Mouse (Mus musculus): ENCODE data around the gene Dnajb14. TPM values are rescaled to one million over a fixed set of nuclear protein-coding genes. Genes with fewer than 3 reads are reported as not detected.
A peak's percentile ranks its signal among the peaks of the same experiment; 100 is the strongest.

Dnajb14 gene
- total and polyA plus RNA-seq, 3 experiments = 2.8 to 7.0 (median 4.4) TPM

DNA sequence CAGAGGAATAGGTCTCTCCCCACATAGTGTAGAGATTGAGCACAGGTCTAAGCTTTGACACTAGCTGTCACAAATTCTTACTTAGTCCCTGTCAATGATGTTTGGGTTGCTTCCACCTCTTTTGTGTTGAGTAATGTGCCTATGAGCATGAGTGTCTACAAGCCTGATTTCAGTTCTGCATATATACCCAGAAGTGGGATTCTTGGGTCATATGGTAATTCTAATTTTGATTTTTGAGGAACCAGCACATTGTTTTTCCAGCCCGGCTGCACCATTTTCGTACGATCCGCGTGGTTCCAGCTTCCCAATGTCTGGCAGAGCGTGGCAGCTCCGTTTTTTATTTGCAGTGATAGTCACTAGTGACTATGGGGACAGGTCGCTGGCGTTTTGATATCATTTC lies 1.9 kb downstream of the Dnajb14 start:
- in situ Hi-C loops (cut with MboI; ENCODE audit: low pct_ligation_motif_present, low pct_unique_long_range_greater_than_20kb, low sequenced_read_pairs) = loop anchor here (5.0 to 10.0 kb wide), 2 partner anchors 48 to 275 kb away; partner anchors contain the start of genes Lamtor3, Mttp and Trmt10a
- no peak for DNase-seq (ENCODE audit: extremely low read depth)
- no peak overlapping the region for H3K4me3 ChIP-seq (replicated peaks in 1 of 3; ENCODE audit: low read depth in 2 of 3, low read length in 2 of 3, poor library complexity in 1 of 3)
- no peaks in the 10 kb centered on the region for H3K27me3 ChIP-seq (replicated peaks)
- H3K4me1 ChIP-seq (ENCODE audit: control insufficient read depth in 1 of 2, insufficient read depth in 2 of 2) = peaks cover 5 to 31% of the 10 kb centered on the region in 2 experiments
- H3K36me3 ChIP-seq (replicated peaks in 1 of 2; ENCODE audit: control insufficient read depth in 1 of 2, insufficient read depth in 1 of 2, low read length in 1 of 2) = peaks cover 10 to 28% of the 10 kb centered on the region in 2 experiments
- H3K9me3 ChIP-seq (replicated peaks; ENCODE audit: low read length) = no peaks in the 10 kb centered on the region
- H3K9ac ChIP-seq (ENCODE audit: insufficient read depth, low read depth) = peak overlapping the region; percentile 93; the same call in 1 of the 2 replicates
- no peak overlapping the region for H3K27ac ChIP-seq (ENCODE audit: insufficient read depth, low read depth)
- dilution Hi-C loops (cut with MboI; ENCODE audit: extremely low pct_ligation_motif_present, extremely low pct_unique_long_range_greater_than_20kb, low sequenced_read_pairs) = no loop called here
- TF ChIP-seq ZMIZ1 (IDR thresholded peaks at IDR 0.05; ENCODE audit: low read depth, low read length) (no peak), IRF4 (IDR thresholded peaks at IDR 0.05; ENCODE audit: low read depth, low read length) (no peak), USF2 (conservative IDR thresholded peaks at IDR 0.05; ENCODE audit: low read depth, low read length) (no peak), EP300 (IDR thresholded peaks at IDR 0.05; ENCODE audit: low read length) (0 out of 2 replicates have a peak, but pooled peaks have one; percentile 20), JUND (conservative IDR thresholded peaks at IDR 0.05; ENCODE audit: low read depth, low read length) (no peak), E2F4 (IDR thresholded peaks at IDR 0.05; ENCODE audit: insufficient replicate concordance, low read depth, low read length) (no peak), CHD1 (IDR thresholded peaks at IDR 0.05; ENCODE audit: low read depth, low read length) (no peak), BHLHE40 (IDR thresholded peaks at IDR 0.05; ENCODE audit: low read depth, low read length) (no peak)
- H3K4me2 ChIP-seq (ENCODE audit: insufficient read depth, low read depth, poor library complexity, severe bottlenecking) = peak overlapping the region; percentile 24; the same call in 1 of the 2 replicates
- peaks cover 45% of the 10 kb centered on the region for H3K79me2 ChIP-seq (replicated peaks; ENCODE audit: control insufficient read depth, extremely low read depth, insufficient read depth, poor library complexity, severe bottlenecking)

DNA sequence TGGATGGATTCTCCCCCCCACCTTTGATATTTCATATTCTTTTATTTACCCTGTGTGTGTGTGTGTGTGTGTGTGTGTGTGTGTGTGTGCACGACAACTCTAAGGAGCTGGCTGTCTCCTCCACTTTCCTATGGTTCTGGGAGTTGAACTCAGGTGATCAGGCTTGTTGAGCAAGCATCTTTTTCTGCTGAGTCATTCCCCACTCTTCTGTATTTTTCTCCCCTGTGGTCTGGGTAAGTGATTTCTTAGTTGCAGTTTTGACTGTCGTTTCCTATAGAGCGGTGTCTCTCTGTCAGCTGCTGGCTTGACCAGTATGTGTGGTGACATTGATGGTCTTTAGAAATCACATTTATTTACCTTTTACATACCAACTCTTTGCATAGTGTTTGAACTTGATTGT lies 11.8 kb downstream of the Dnajb14 start:
- H3K4me2 ChIP-seq (ENCODE audit: insufficient read depth, low read depth, poor library complexity, severe bottlenecking) = peak overlapping the region; percentile 27; the same call in 1 of the 2 replicates
- peaks cover 11 to 24% of the 10 kb centered on the region in 2 experiments for H3K4me1 ChIP-seq (ENCODE audit: control insufficient read depth in 1 of 2, insufficient read depth in 2 of 2)
- H3K36me3 ChIP-seq (replicated peaks in 1 of 2; ENCODE audit: control insufficient read depth in 1 of 2, insufficient read depth in 1 of 2, low read length in 1 of 2) = peaks cover 0 to 13% of the 10 kb centered on the region in 2 experiments
- H3K79me2 ChIP-seq (replicated peaks; ENCODE audit: control insufficient read depth, extremely low read depth, insufficient read depth, poor library complexity, severe bottlenecking) = no peaks in the 10 kb centered on the region
- peaks cover 9% of the 10 kb centered on the region for H3K9me3 ChIP-seq (replicated peaks; ENCODE audit: low read length)
- peak; percentile 88 for DNase-seq (ENCODE audit: extremely low read depth)
- H3K9ac ChIP-seq (ENCODE audit: insufficient read depth, low read depth) = no peak overlapping the region; the same call in 1 of the 2 replicates
- H3K27ac ChIP-seq (ENCODE audit: insufficient read depth, low read depth) = peak overlapping the region; percentile 37
- in situ Hi-C loops (cut with MboI; ENCODE audit: low pct_ligation_motif_present, low pct_unique_long_range_greater_than_20kb, low sequenced_read_pairs) (no loop called here), dilution Hi-C loops (cut with MboI; ENCODE audit: extremely low pct_ligation_motif_present, extremely low pct_unique_long_range_greater_than_20kb, low sequenced_read_pairs) (no loop called here)
- H3K4me3 ChIP-seq (replicated peaks in 1 of 3; ENCODE audit: low read depth in 2 of 3, low read length in 2 of 3, poor library complexity in 1 of 3) = no peak overlapping the region
- H3K27me3 ChIP-seq (replicated peaks) = no peaks in the 10 kb centered on the region
- TF ChIP-seq MAFK (IDR thresholded peaks at IDR 0.05; ENCODE audit: insufficient replicate concordance, low read length) (peak; percentile 100), BHLHE40 (IDR thresholded peaks at IDR 0.05; ENCODE audit: low read depth, low read length) (peak; percentile 88), RCOR1 (conservative IDR thresholded peaks at IDR 0.05; ENCODE audit: low read depth, low read length) (peak; percentile 84; the same call in 1 of the 2 replicates), JUN (IDR thresholded peaks at IDR 0.05; ENCODE audit: insufficient read depth, low read depth, low read length) (peak; percentile 74), ELF1 (IDR thresholded peaks at IDR 0.05; ENCODE audit: low read depth, low read length) (0 out of 2 replicates have a peak, but pooled peaks have one; percentile 8), USF1 (IDR thresholded peaks at IDR 0.05; ENCODE audit: low read depth, low read length) (no peak), MXI1 (IDR thresholded peaks at IDR 0.05; ENCODE audit: low read depth, low read length) (peak; percentile 77; the same call in 1 of the 2 replicates), JUND (conservative IDR thresholded peaks at IDR 0.05; ENCODE audit: low read depth, low read length) (peak; percentile 86; the same call in 1 of the 2 replicates), HCFC1 (IDR thresholded peaks at IDR 0.05; ENCODE audit: low read depth, low read length) (no peak; the same call in 1 of the 2 replicates), CHD2 (IDR thresholded peaks at IDR 0.05; ENCODE audit: low read length) (no peak), NRF1 (IDR thresholded peaks at IDR 0.05; ENCODE audit: low read depth, low read length) (0 out of 2 replicates have a peak, but pooled peaks have one; percentile 25), ZNF384 (IDR thresholded peaks at IDR 0.05; ENCODE audit: low read depth, low read length) (no peak), GABPA (IDR thresholded peaks at IDR 0.05; ENCODE audit: insufficient replicate concordance, low read depth, low read length) (peak; percentile 67; the same call in 1 of the 2 replicates), MEF2A (IDR thresholded peaks at IDR 0.05; ENCODE audit: borderline replicate concordance, low read depth, low read length) (peak; percentile 77; the same call in 1 of the 2 replicates), EP300 (IDR thresholded peaks at IDR 0.05; ENCODE audit: low read length) (peak; percentile 90), KAT2A (IDR thresholded peaks at IDR 0.05; ENCODE audit: insufficient replicate concordance, low read length) (no peak), ZMIZ1 (IDR thresholded peaks at IDR 0.05; ENCODE audit: low read depth, low read length) (no peak), TBP (conservative IDR thresholded peaks at IDR 0.05; ENCODE audit: low read depth, low read length) (no peak), ZC3H11A (IDR thresholded peaks at IDR 0.05; ENCODE audit: low read depth, low read length) (no peak), ZKSCAN1 (IDR thresholded peaks at IDR 0.05; ENCODE audit: borderline replicate concordance, low read depth, low read length) (no peak), POLR2AphosphoS2 (IDR thresholded peaks at IDR 0.05; ENCODE audit: low read depth, low read length) (no peak; the same call in 1 of the 2 replicates), CHD1 (IDR thresholded peaks at IDR 0.05; ENCODE audit: low read depth, low read length) (no peak), MYC (IDR thresholded peaks at IDR 0.05; ENCODE audit: low read depth, low read length) (0 out of 2 replicates have a peak, but pooled peaks have one; percentile 62), MAZ (IDR thresholded peaks at IDR 0.05; ENCODE audit: low read depth, low read length) (no peak), E2F4 (IDR thresholded peaks at IDR 0.05; ENCODE audit: insufficient replicate concordance, low read depth, low read length) (no peak), ETS1 (conservative IDR thresholded peaks at IDR 0.05; ENCODE audit: low read depth, low read length) (peak; percentile 92), POLR2A (IDR thresholded peaks at IDR 0.05; ENCODE audit: low read depth, low read length) (no peak; the same call in 1 of the 2 replicates)

All from CH12.LX (cell line).